Mouse (Mus musculus) hindbrain, postnatal 0 days (tissue): ENCODE measurements around the gene Rassf1. TPM values are rescaled to one million over a fixed set of nuclear protein-coding genes. Genes with fewer than 3 reads are reported as not detected.

Experiments
- ATAC-seq: fragments of 200-750 bp; cut with Nextera tagmentation; 2 replicates; pipeline ENCODE4 v1.8.0; 2017; ENCODE audit warnings: mild to moderate bottlenecking, moderate TSS enrichment, moderate library complexity
- DNase-seq: peaks from one replicate; pipeline ENCODE4 v3.0.0-alpha.2; 2015; ENCODE audit warnings: low spot score
- H3K27ac ChIP-seq: fragments of 300-500 bp; sonication (generic); 2 replicates; pipeline ENCODE4 v1.5.1; 2014; ENCODE audit warnings: mild to moderate bottlenecking
- H3K27me3 ChIP-seq: fragments of 300-500 bp; sonication (generic); 2 replicates; pipeline ENCODE4 v1.6.1; 2014; ENCODE audit warnings: low read length, mixed read lengths; ENCODE audit not compliant: insufficient read depth
- H3K36me3 ChIP-seq: fragments of 300-500 bp; sonication (generic); 2 replicates; pipeline ENCODE4 v1.6.1; 2014; ENCODE audit warnings: low read length, mixed read lengths; ENCODE audit not compliant: insufficient read depth
- H3K4me1 ChIP-seq: fragments of 300-500 bp; sonication (generic); 2 replicates; pipeline ENCODE4 v1.6.1; 2014; ENCODE audit warnings: antibody characterized with exemption, low read length, mixed read lengths; ENCODE audit not compliant: insufficient read depth
- H3K4me2 ChIP-seq: fragments of 300-500 bp; sonication (generic); 2 replicates; pipeline ENCODE4 v1.6.1; 2014; ENCODE audit warnings: low read depth, mild to moderate bottlenecking, low read length, moderate library complexity, mixed read lengths
- H3K4me3 ChIP-seq: fragments of 300-500 bp; sonication (generic); 2 replicates; pipeline ENCODE4 v1.5.1; 2014; ENCODE audit warnings: low read length
- H3K9ac ChIP-seq: fragments of 300-500 bp; sonication (generic); replicated peaks from 2 replicates; pipeline ENCODE4 v1.6.1; 2014; ENCODE audit warnings: mild to moderate bottlenecking, low read length, moderate library complexity, mixed read lengths
- H3K9me3 ChIP-seq: fragments of 300-500 bp; sonication (generic); 2 replicates; pipeline ENCODE4 v1.6.1; 2016; ENCODE audit warnings: low read length, mixed read lengths
- CTCF ChIP-seq: IDR thresholded peaks from 2 replicates; pipeline ENCODE4 v1.5.1; 2016; ENCODE audit warnings: antibody characterized with exemption, control low read depth, low read depth
- WGBS: fragments of 180-500 bp; shearing (Covaris S2); extraction: QIAGEN DNeasy Blood & Tissue Kit; methylation state at CpG from one replicate; pipeline ENCODE4 v1.1.7; 2014; 5-methylcytosine and 5-hydroxymethylcytosine counted together
- polyA plus RNA-seq: library from polyadenylated mRNA; unstranded; fragments of >200 nt; fragmentation: Nextera tagmentation; extraction: Ambion mirVana; gene quantifications from 2 replicates; pipeline ENCODE4 v1.2.1, GENCODE M21; 2015
- total RNA-seq: library from RNA; depleted of rRNA; stranded (reverse); fragments of >200 nt; gene quantifications from 2 replicates; pipeline ENCODE4 v1.2.3, GENCODE M21; 2014; rRNA removed

Rassf1 gene
- total and polyA plus RNA-seq, 2 experiments from 2014 or later = 17.6 to 30.3 TPM

GRCm38 (mm10) chr9:107607653-107608245 is 56.4 kb downstream of the Rassf1 start:
- ATAC-seq (no peak), DNase-seq (no peak)
- H3K27ac ChIP-seq = peak overlapping the region; percentile 11; the same call in 1 of the 2 replicates
- H3K36me3 ChIP-seq = no peaks in the 10 kb centered on the region
- peaks cover 21% of the 10 kb centered on the region for H3K4me1 ChIP-seq
- H3K4me3 ChIP-seq = no peak overlapping the region
- H3K4me2 ChIP-seq = no peak overlapping the region
- H3K27me3 ChIP-seq = no peaks in the 10 kb centered on the region
- TF ChIP-seq CTCF = no peak
- WGBS = 57% methylated on average over 9 of the region's 9 CpGs
- 0 out of 2 replicates have a peak overlapping the region, but pooled peaks have one; percentile 21 for H3K9ac ChIP-seq
- no peaks in the 10 kb centered on the region for H3K9me3 ChIP-seq

- H3K9me3 ChIP-seq = no peaks in the 10 kb centered on the region
- no peak for TF ChIP-seq CTCF
- WGBS = 42% methylated on average over 12 of the region's 12 CpGs
- 0 out of 2 replicates have a peak within 1 kb of the TSS, but pooled peaks have one; percentile 11 for H3K27ac ChIP-seq
- peaks cover 21% of the 10 kb centered on the region for H3K4me1 ChIP-seq
- 0 out of 2 replicates have a peak within 1 kb of the TSS, but pooled peaks have one; percentile 17 for H3K9ac ChIP-seq
- DNase-seq (no peak), ATAC-seq (no peak)
- H3K36me3 ChIP-seq = no peaks in the 10 kb centered on the region
- H3K4me3 ChIP-seq = no peak within 1 kb of the TSS
- no peaks in the 10 kb centered on the region for H3K27me3 ChIP-seq
- H3K4me2 ChIP-seq = no peak within 1 kb of the TSS
Observed at GRCm38 (mm10) chr9:107608741-107609432, 57.5 kb downstream of the Rassf1 start, which contains the start of gene Sema3b. Gene Sema3b (minus strand): TSS chr9:107609229.

- Histone ChIP-seq H3K4me1 (peaks cover 21% of the 10 kb centered on the region), H3K9me3 (no peaks in the 10 kb centered on the region), H3K4me2 (no peak overlapping the region), H3K36me3 (no peaks in the 10 kb centered on the region), H3K27me3 (no peaks in the 10 kb centered on the region), H3K9ac (no peak overlapping the region), H3K27ac (no peak overlapping the region), H3K4me3 (no peak overlapping the region)
- 67% methylated on average over 4 of the region's 4 CpGs for WGBS
- ATAC-seq = no peak
- no peak for TF ChIP-seq CTCF
- no peak for DNase-seq
Observed at GRCm38 (mm10) chr9:107609433-107609830, 58.1 kb downstream of the Rassf1 start.

GRCm38 (mm10) chr9:107611456-107612190 is 60.3 kb downstream of the Rassf1 start:
- peak overlapping the region; percentile 98 for H3K27ac ChIP-seq
- peaks cover 18% of the 10 kb centered on the region for H3K4me1 ChIP-seq
- ATAC-seq (no peak), DNase-seq (no peak)
- peaks cover 16% of the 10 kb centered on the region for H3K36me3 ChIP-seq
- H3K9ac ChIP-seq = peak overlapping the region; percentile 58
- H3K27me3 ChIP-seq = no peaks in the 10 kb centered on the region
- peak overlapping the region; percentile 56 for H3K4me2 ChIP-seq
- no peak for TF ChIP-seq CTCF
- 65% methylated on average over 6 of the region's 6 CpGs for WGBS
- H3K4me3 ChIP-seq = no peak overlapping the region
- no peaks in the 10 kb centered on the region for H3K9me3 ChIP-seq

Other genes with a start within 250 kb of the Rassf1 start
- gene Hemk1, start 213.2 kb upstream of the Rassf1 start, total RNA-seq = 14.8 and 18.1 TPM in 2 replicates
- gene Hemk1, start 213.2 kb upstream of the Rassf1 start, polyA plus RNA-seq = 13.6 and 16.4 TPM in 2 replicates
- gene 6430571L13Rik, start 211.0 kb upstream of the Rassf1 start, total RNA-seq = 12.5 and 27.7 TPM in 2 replicates
- 10.9 and 11.2 TPM in 2 replicates for gene 6430571L13Rik, start 211.0 kb upstream of the Rassf1 start, polyA plus RNA-seq
- 108 and 134 TPM in 2 replicates for gene Cacna2d2, start 151.9 kb upstream of the Rassf1 start, total RNA-seq
- 7.1 and 7.6 TPM in 2 replicates for gene Cacna2d2, start 151.9 kb upstream of the Rassf1 start, polyA plus RNA-seq
- 72.6 and 78.4 TPM in 2 replicates for gene Tmem115, start 17.6 kb upstream of the Rassf1 start, total RNA-seq
- 51.6 and 52.3 TPM in 2 replicates for gene Tmem115, start 17.6 kb upstream of the Rassf1 start, polyA plus RNA-seq
- 56.5 and 69.3 TPM in 2 replicates for gene Cyb561d2, start 9.4 kb upstream of the Rassf1 start, total RNA-seq
- gene Cyb561d2, start 9.4 kb upstream of the Rassf1 start, polyA plus RNA-seq = 52.9 and 53.5 TPM in 2 replicates
- 58.6 and 70.5 TPM in 2 replicates for gene Nprl2, start 9.3 kb upstream of the Rassf1 start, total RNA-seq
- gene Nprl2, start 9.3 kb upstream of the Rassf1 start, polyA plus RNA-seq = 53.0 and 54.6 TPM in 2 replicates
- 1.8 and 10.9 TPM in 2 replicates for gene Zmynd10, start 4.3 kb upstream of the Rassf1 start, total RNA-seq
- 3.5 and 3.7 TPM in 2 replicates for gene Zmynd10, start 4.3 kb upstream of the Rassf1 start, polyA plus RNA-seq
- 128 and 142 TPM in 2 replicates for gene Tusc2, start 11.7 kb downstream of the Rassf1 start, total RNA-seq
- 115 and 119 TPM in 2 replicates for gene Tusc2, start 11.7 kb downstream of the Rassf1 start, polyA plus RNA-seq
- 59.8 and 75.3 TPM in 2 replicates for gene Hyal2, start 16.4 kb downstream of the Rassf1 start, total RNA-seq
- 39.8 and 40.6 TPM in 2 replicates for gene Hyal2, start 16.4 kb downstream of the Rassf1 start, polyA plus RNA-seq
- gene Hyal1, start 25.4 kb downstream of the Rassf1 start, total RNA-seq = 3.4 and 7.7 TPM in 2 replicates
- gene Hyal1, start 25.4 kb downstream of the Rassf1 start, polyA plus RNA-seq = 3.3 and 4.9 TPM in 2 replicates
- 29.9 and 32.8 TPM in 2 replicates for gene Naa80, start 27.3 kb downstream of the Rassf1 start, total RNA-seq
- gene Naa80, start 27.3 kb downstream of the Rassf1 start, polyA plus RNA-seq = 17.8 and 19.4 TPM in 2 replicates
- gene Hyal3, start 29.3 kb downstream of the Rassf1 start, total RNA-seq = 3.3 and 4.9 TPM in 2 replicates
- gene Hyal3, start 29.3 kb downstream of the Rassf1 start, polyA plus RNA-seq = 1.7 and 1.9 TPM in 2 replicates
- 7.6 and 10.9 TPM in 2 replicates for gene Ifrd2, start 36.1 kb downstream of the Rassf1 start, total RNA-seq
- gene Ifrd2, start 36.1 kb downstream of the Rassf1 start, polyA plus RNA-seq = 9.0 and 9.3 TPM in 2 replicates
- gene Sema3b, start 57.7 kb downstream of the Rassf1 start, total RNA-seq = 11.2 and 14.6 TPM in 2 replicates
- 8.3 and 9.0 TPM in 2 replicates for gene Sema3b, start 57.7 kb downstream of the Rassf1 start, polyA plus RNA-seq
- gene Gnai2, start 83.8 kb downstream of the Rassf1 start, total RNA-seq = 334 and 369 TPM in 2 replicates
- gene Gnai2, start 83.8 kb downstream of the Rassf1 start, polyA plus RNA-seq = 275 and 287 TPM in 2 replicates
- gene Slc38a3, start 118.0 kb downstream of the Rassf1 start, total RNA-seq = 102 and 134 TPM in 2 replicates
- gene Slc38a3, start 118.0 kb downstream of the Rassf1 start, polyA plus RNA-seq = 52.1 and 54.5 TPM in 2 replicates
- gene Gnat1, start 128.2 kb downstream of the Rassf1 start, total RNA-seq = 0.52 TPM in 1 of 2 replicates, not detected in the other
- 2.4 and 2.7 TPM in 2 replicates for gene Gnat1, start 128.2 kb downstream of the Rassf1 start, polyA plus RNA-seq
- gene Sema3f, start 158.9 kb downstream of the Rassf1 start, total RNA-seq = 65.4 and 81.3 TPM in 2 replicates
- gene Sema3f, start 158.9 kb downstream of the Rassf1 start, polyA plus RNA-seq = 7.5 and 8.7 TPM in 2 replicates
- gene Rbm5, start 219.4 kb downstream of the Rassf1 start, total RNA-seq = 85.5 and 149 TPM in 2 replicates
- 142 and 148 TPM in 2 replicates for gene Rbm5, start 219.4 kb downstream of the Rassf1 start, polyA plus RNA-seq